In genomic region chr2:170219161-170219581, GRCm38 (mm10) we compare ENCODE assay signal across 8 mouse cellular contexts.
DNase-seq lines count a peak whose midpoint lies in the region; ATAC-seq and TF ChIP-seq lines count a peak whose summit lies in the region.

No protein-coding gene starts in this region.

- peak overlapping the region; percentile 74 for H3K4me2 ChIP-seq in kidney, embryonic 14.5 days (replicated peaks; ENCODE audit: low read depth, low read length)
- H3K4me2 ChIP-seq in forebrain, embryonic 13.5 days = peak overlapping the region; percentile 66
- peak overlapping the region; percentile 72 for H3K4me2 ChIP-seq in limb, embryonic 13.5 days (replicated peaks)
- peak overlapping the region; percentile 67 for H3K4me2 ChIP-seq in neural tube, embryonic 14.5 days (ENCODE audit: low read depth, low read length)

- no peak for DNase-seq in kidney, adult 9 months
- no peak for DNase-seq in ES-E14 (ENCODE audit: low read depth, low spot score)
- no peak for DNase-seq in layer of hippocampus, adult 9-10 months (ENCODE audit: low spot score)

- peak overlapping the region; percentile 58 for H3K9ac ChIP-seq in kidney, embryonic 14.5 days (ENCODE audit: low read depth, low read length)
- H3K9ac ChIP-seq in ES-E14 (ENCODE audit: insufficient read depth, low read depth, low read length, poor library complexity, severe bottlenecking) = peak overlapping the region; percentile 63; the same call in 1 of the 2 replicates
- H3K9ac ChIP-seq in forebrain, embryonic 13.5 days = peak overlapping the region; percentile 60
- peak overlapping the region; percentile 25 for H3K9ac ChIP-seq in limb, embryonic 13.5 days
- H3K9ac ChIP-seq in neural tube, embryonic 14.5 days (replicated peaks; ENCODE audit: low read depth, low read length) = peak overlapping the region; percentile 51; the same call in 1 of the 2 replicates

- peak overlapping the region; percentile 85 for H3K27ac ChIP-seq in kidney, embryonic 14.5 days (ENCODE audit: low read depth, low read length)
- no peak overlapping the region for H3K27ac ChIP-seq in ES-E14 (ENCODE audit: insufficient read depth, low read depth, low read length, poor library complexity, severe bottlenecking)
- H3K27ac ChIP-seq in forebrain, embryonic 13.5 days = peak overlapping the region; percentile 95
- H3K27ac ChIP-seq in limb, embryonic 13.5 days = peak overlapping the region; percentile 48; the same call in 1 of the 2 replicates
- peak overlapping the region; percentile 88 for H3K27ac ChIP-seq in neural tube, embryonic 14.5 days (ENCODE audit: low read depth, low read length)

- H3K36me3 ChIP-seq in kidney, embryonic 14.5 days (ENCODE audit: control insufficient read depth, insufficient read depth, low read length) = no peaks in the 10 kb centered on the region
- no peaks in the 10 kb centered on the region for H3K36me3 ChIP-seq in ES-E14 (ENCODE audit: control insufficient read depth, insufficient read depth, low read length, poor library complexity, severe bottlenecking)
- H3K36me3 ChIP-seq in forebrain, embryonic 13.5 days (ENCODE audit: poor library complexity, severe bottlenecking) = no peaks in the 10 kb centered on the region
- H3K36me3 ChIP-seq in limb, embryonic 13.5 days = no peaks in the 10 kb centered on the region
- no peaks in the 10 kb centered on the region for H3K36me3 ChIP-seq in neural tube, embryonic 14.5 days (ENCODE audit: control insufficient read depth, insufficient read depth, low read length)

- peaks cover 48% of the 10 kb centered on the region for H3K4me1 ChIP-seq in kidney, embryonic 14.5 days (ENCODE audit: control insufficient read depth, insufficient read depth, low read length)
- peaks cover 10 to 11% of the 10 kb centered on the region in 2 experiments; a peak in 3 of 4 replicates for H3K4me1 ChIP-seq in ES-E14 (ENCODE audit: control insufficient read depth in 2 of 2, insufficient read depth in 2 of 2, low read length in 2 of 2, poor library complexity in 1 of 2)
- peaks cover 59% of the 10 kb centered on the region for H3K4me1 ChIP-seq in forebrain, embryonic 13.5 days
- H3K4me1 ChIP-seq in limb, embryonic 13.5 days = peaks cover 54% of the 10 kb centered on the region
- peaks cover 50% of the 10 kb centered on the region for H3K4me1 ChIP-seq in neural tube, embryonic 14.5 days (ENCODE audit: control insufficient read depth, insufficient read depth, low read length)

- H3K27me3 ChIP-seq in kidney, embryonic 14.5 days (ENCODE audit: control insufficient read depth, insufficient read depth, low read length) = no peaks in the 10 kb centered on the region
- H3K27me3 ChIP-seq in forebrain, embryonic 13.5 days = no peaks in the 10 kb centered on the region
- H3K27me3 ChIP-seq in limb, embryonic 13.5 days = 0 out of 2 replicates have a peak, but pooled peaks cover 8% of the 10 kb centered on the region
- no peaks in the 10 kb centered on the region for H3K27me3 ChIP-seq in neural tube, embryonic 14.5 days (ENCODE audit: control insufficient read depth, insufficient read depth, low read length)

- 5% methylated on average over 11 of the region's 11 CpGs for WGBS in kidney, embryonic 14.5 days
- WGBS in forebrain, embryonic 13.5 days = under 1% methylated on average over 11 of the region's 11 CpGs
- WGBS in limb, embryonic 13.5 days = 2% methylated on average over 11 of the region's 11 CpGs
- WGBS in neural tube, embryonic 14.5 days = 3% methylated on average over 11 of the region's 11 CpGs

- in situ Hi-C loops in ES-E14 (cut with MboI; ENCODE audit: low sequenced_read_pairs in 2 of 2, unreplicated experiment in 2 of 2) = no loop called here

- H3K9me3 ChIP-seq in kidney, embryonic 14.5 days (ENCODE audit: control insufficient read depth, low read length) = peaks cover 2% of the 10 kb centered on the region; the same call in 1 of the 2 replicates
- no peaks in the 10 kb centered on the region for H3K9me3 ChIP-seq in ES-E14 (ENCODE audit: control insufficient read depth, insufficient read depth, low read depth, low read length)
- H3K9me3 ChIP-seq in forebrain, embryonic 13.5 days (replicated peaks) = no peaks in the 10 kb centered on the region
- H3K9me3 ChIP-seq in limb, embryonic 13.5 days = 0 out of 2 replicates have a peak, but pooled peaks cover 7% of the 10 kb centered on the region
- H3K9me3 ChIP-seq in neural tube, embryonic 14.5 days (ENCODE audit: control insufficient read depth, low read length) = no peaks in the 10 kb centered on the region

- peak overlapping the region; percentile 40 for H3K4me3 ChIP-seq in kidney, embryonic 14.5 days (ENCODE audit: low read length)
- peak overlapping the region; percentile 56 to 69 for H3K4me3 ChIP-seq in ES-E14 (ENCODE audit: insufficient read depth in 1 of 2, low read depth in 1 of 2, low read length in 2 of 2, poor library complexity in 1 of 2, severe bottlenecking in 1 of 2)
- peak overlapping the region; percentile 34 for H3K4me3 ChIP-seq in forebrain, embryonic 13.5 days
- peak overlapping the region; percentile 42 for H3K4me3 ChIP-seq in limb, embryonic 13.5 days
- peak overlapping the region; percentile 27 for H3K4me3 ChIP-seq in neural tube, embryonic 14.5 days (ENCODE audit: low read depth, low read length)

- ATAC-seq in kidney, embryonic 14.5 days (ENCODE audit: low FRiP score, low TSS enrichment) = no peak
- ATAC-seq in forebrain, embryonic 13.5 days = no peak
- ATAC-seq in limb, embryonic 13.5 days (ENCODE audit: low FRiP score, low read depth) = no peak
- ATAC-seq in neural tube, embryonic 14.5 days (ENCODE audit: low read depth) = no peak
- ATAC-seq in granulocyte monocyte progenitor cell, adult 5-6 weeks (replicated peaks; ENCODE audit: poor library complexity, severe bottlenecking) = no peak

TF ChIP-seq in ES-E14, 5 proteins besides CTCF, POLR2A, EP300 and RAD21:
- no peak for TF ChIP-seq HCFC1 (IDR thresholded peaks at IDR 0.05; ENCODE audit: borderline replicate concordance, insufficient read depth, low read length)
